Mouse (Mus musculus): ENCODE results near the gene Igfbpl1. TPM values are rescaled to one million over a fixed set of nuclear protein-coding genes. Genes with fewer than 3 reads are reported as not detected.

Gene Igfbpl1
- polyA plus RNA-seq, 1 experiment from 2014 or later, result not detected

DNA sequence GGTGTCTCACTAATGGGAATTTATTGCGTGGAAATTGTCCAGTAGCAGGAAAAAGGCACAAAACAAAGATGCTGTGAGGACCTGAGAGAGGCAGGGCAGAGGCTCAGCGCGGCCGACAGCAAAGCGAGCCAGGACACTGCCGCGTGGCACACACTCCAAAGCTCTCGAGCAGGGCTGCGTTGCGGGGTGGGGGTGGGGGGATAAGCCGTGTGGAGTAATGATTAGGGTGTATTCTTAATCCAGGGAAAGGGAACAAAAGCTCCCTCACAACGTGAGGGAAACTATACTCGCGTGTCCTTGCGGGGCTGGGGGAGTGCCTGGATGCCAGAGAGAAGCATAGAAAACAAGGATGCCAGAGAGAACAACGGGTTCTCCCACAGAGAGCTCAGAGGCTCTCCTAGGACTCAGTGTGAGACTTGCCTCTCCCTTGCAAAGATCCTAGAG is 61.6 kb downstream of the Igfbpl1 start:
- Histone ChIP-seq H3K9me3 (ENCODE audit: low read length) (no peaks in the 10 kb centered on the region), H3K27me3 (ENCODE audit: insufficient read depth, low read length) (peaks cover 18% of the 10 kb centered on the region), H3K4me3 (ENCODE audit: low read length) (peak overlapping the region; percentile 15), H3K4me2 (replicated peaks; ENCODE audit: low read depth, low read length) (peak overlapping the region; percentile 44), H3K4me1 (ENCODE audit: insufficient read depth, low read length) (peaks cover 37% of the 10 kb centered on the region), H3K36me3 (ENCODE audit: insufficient read depth, low read length) (no peaks in the 10 kb centered on the region), H3K27ac (ENCODE audit: low read length) (no peak overlapping the region), H3K9ac (replicated peaks; ENCODE audit: low read length) (peak overlapping the region; percentile 13)
- no peak; the same call in 1 of the 2 replicates for ATAC-seq (ENCODE audit: low FRiP score, low TSS enrichment)
- 4% methylated on average over 16 of the region's 16 CpGs for WGBS

DNA sequence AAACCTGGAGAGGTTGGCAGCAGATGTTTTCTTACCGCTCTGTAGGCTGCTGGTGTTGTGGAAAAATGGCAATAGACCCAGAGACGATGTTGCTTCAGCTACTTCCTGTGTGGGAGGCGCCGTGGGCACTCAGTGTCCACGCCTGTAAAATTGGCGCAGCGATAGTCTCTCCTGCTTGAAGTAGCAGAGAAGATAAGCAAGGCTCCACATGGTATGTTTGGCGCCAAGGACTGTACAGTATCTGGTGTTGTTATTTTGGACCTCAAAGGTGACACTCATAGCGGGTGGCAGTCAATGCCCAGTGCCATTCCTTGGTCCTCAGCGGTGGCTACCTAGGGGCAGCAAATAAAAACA is 62.6 kb downstream of the Igfbpl1 start:
- Histone ChIP-seq H3K9ac (replicated peaks; ENCODE audit: low read length) (no peak overlapping the region), H3K27ac (ENCODE audit: low read length) (no peak overlapping the region), H3K9me3 (ENCODE audit: low read length) (no peaks in the 10 kb centered on the region)

DNA sequence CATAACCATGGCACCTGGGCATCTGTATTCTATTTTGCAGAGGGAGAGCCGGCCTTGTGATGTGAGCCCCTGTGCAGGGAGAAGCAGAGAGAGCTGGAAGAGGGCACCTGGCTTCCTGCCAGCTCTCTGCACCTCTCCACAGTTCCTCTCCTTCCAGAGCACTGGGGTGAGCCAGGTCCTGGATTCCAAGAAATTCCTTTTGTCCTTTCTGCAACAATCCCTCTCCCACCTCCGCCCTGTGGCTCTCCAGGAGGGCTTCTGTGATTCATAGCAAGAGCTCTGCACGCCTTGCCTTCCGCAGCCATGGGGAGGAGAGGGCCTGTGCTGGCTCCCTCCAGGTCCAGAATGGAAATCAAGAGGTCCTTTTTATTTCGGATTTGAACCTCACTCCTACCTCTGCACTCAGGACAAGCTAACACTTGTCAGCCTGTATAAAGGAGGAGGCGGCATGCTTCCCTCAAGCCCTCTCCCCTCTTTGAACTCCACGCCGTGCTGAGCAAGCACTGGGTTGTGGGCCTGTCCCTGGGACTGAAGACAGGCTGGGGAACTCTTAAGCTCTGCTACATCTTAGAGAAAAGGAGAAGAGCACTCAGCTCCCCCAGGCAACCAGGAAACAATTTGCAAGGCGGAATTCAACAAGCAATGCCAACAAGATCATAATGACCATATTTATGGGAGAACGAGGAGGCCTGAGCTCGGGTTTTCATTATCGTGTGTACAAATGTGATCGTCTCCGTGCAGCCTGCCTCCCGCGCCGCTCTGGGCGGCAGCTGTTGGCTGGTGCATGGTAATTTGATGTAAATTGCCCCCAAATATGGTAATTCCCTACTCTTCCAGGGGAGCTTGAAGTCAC is 63.2 kb downstream of the Igfbpl1 start:
- Histone ChIP-seq H3K4me1 (ENCODE audit: insufficient read depth, low read length) (peaks cover 37% of the 10 kb centered on the region), H3K4me3 (ENCODE audit: low read length) (peak overlapping the region; percentile 2; the same call in 1 of the 2 replicates), H3K9ac (replicated peaks; ENCODE audit: low read length) (no peak overlapping the region), H3K9me3 (ENCODE audit: low read length) (no peaks in the 10 kb centered on the region), H3K27ac (ENCODE audit: low read length) (peak overlapping the region; percentile 8; the same call in 1 of the 2 replicates), H3K27me3 (ENCODE audit: insufficient read depth, low read length) (peaks cover 16% of the 10 kb centered on the region), H3K4me2 (replicated peaks; ENCODE audit: low read depth, low read length) (peak overlapping the region; percentile 34), H3K36me3 (ENCODE audit: insufficient read depth, low read length) (no peaks in the 10 kb centered on the region)
- ATAC-seq (ENCODE audit: low FRiP score, low TSS enrichment), result no peak
- WGBS, result 13% methylated on average over 18 of the region's 18 CpGs

More for the DNA sequence above, 62.6 kb downstream of the Igfbpl1 start:
- Histone ChIP-seq H3K36me3 (ENCODE audit: insufficient read depth, low read length) (no peaks in the 10 kb centered on the region), H3K4me2 (replicated peaks; ENCODE audit: low read depth, low read length) (peak overlapping the region; percentile 34), H3K27me3 (ENCODE audit: insufficient read depth, low read length) (peaks cover 16% of the 10 kb centered on the region), H3K4me3 (ENCODE audit: low read length) (peak overlapping the region; percentile 2; the same call in 1 of the 2 replicates), H3K4me1 (ENCODE audit: insufficient read depth, low read length) (peaks cover 37% of the 10 kb centered on the region)
- ATAC-seq (ENCODE audit: low FRiP score, low TSS enrichment), result no peak
- WGBS, result 13% methylated on average over 10 of the region's 10 CpGs

DNA sequence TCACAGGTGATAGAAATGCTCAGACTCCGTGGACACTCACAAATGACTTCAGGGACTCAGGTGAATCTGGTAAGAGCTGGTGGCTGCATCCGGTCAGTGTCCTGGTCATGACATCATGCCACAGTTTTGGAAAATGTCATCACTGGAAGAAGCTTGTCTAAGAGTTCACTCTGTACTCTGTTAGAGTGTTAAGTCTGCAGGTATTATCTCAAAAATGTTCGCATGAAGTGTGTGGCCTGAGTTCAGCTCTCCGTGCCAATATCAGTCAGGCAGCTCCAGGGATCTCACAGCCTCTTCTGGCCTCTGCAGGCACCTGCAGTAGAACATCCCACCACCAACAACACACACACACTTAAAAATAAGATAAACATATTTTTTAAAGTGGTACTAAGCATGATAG is 64.1 kb downstream of the Igfbpl1 start:
- Histone ChIP-seq H3K9me3 (ENCODE audit: low read length) (no peaks in the 10 kb centered on the region), H3K4me1 (ENCODE audit: insufficient read depth, low read length) (peaks cover 43% of the 10 kb centered on the region), H3K4me3 (ENCODE audit: low read length) (no peak overlapping the region), H3K36me3 (ENCODE audit: insufficient read depth, low read length) (no peaks in the 10 kb centered on the region), H3K27me3 (ENCODE audit: insufficient read depth, low read length) (peaks cover 16% of the 10 kb centered on the region), H3K27ac (ENCODE audit: low read length) (no peak overlapping the region), H3K4me2 (replicated peaks; ENCODE audit: low read depth, low read length) (no peak overlapping the region), H3K9ac (replicated peaks; ENCODE audit: low read length) (no peak overlapping the region)
- WGBS, result 87% methylated on average over 4 of the region's 4 CpGs
- ATAC-seq (ENCODE audit: low FRiP score, low TSS enrichment), result no peak

Other genes starting within 250 kb of the Igfbpl1 start
- gene Aldh1b1, start 27.9 kb downstream of the Igfbpl1 start, polyA plus RNA-seq (2015; fragmentation: Nextera tagmentation; extraction: Ambion mirVana), result 10.7 and 11.8 TPM in 2 replicates
- gene Stra6l, start 21.7 kb upstream of the Igfbpl1 start, polyA plus RNA-seq (2015; fragmentation: Nextera tagmentation; extraction: Ambion mirVana), result 0.92 and 1.2 TPM in 2 replicates
- 0.79 and 0.86 TPM in 2 replicates for gene Ccdc180, start 63.4 kb upstream of the Igfbpl1 start, polyA plus RNA-seq (2015; fragmentation: Nextera tagmentation; extraction: Ambion mirVana)
- 20.1 and 20.5 TPM in 2 replicates for gene Tdrd7, start 138.4 kb upstream of the Igfbpl1 start, polyA plus RNA-seq (2015; fragmentation: Nextera tagmentation; extraction: Ambion mirVana)
- 6.3 and 7.6 TPM in 2 replicates for gene Tmod1, start 212.0 kb upstream of the Igfbpl1 start, polyA plus RNA-seq (2015; fragmentation: Nextera tagmentation; extraction: Ambion mirVana)

Measured in kidney, embryonic 16.5 days (tissue).